Comparison of ENCODE assay signal across 14 mouse cellular contexts in the genomic region with DNA sequence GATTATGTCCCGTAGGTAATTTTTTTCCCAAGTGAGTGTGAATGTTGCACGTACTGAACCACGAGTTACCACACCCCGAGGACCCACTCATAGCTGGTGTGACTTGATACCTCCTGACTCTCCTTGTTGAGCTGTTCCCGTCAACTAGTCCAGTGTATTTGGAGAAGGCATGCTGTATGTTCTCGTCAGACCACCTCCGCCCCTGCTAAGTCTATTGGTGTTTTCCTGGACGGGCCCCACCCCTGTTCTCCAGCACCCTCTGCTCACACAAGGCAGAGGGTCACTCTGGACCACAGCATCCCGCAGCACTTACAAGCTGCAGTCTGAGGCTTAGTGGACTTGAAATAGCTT.
DNase-seq lines count a peak whose midpoint lies in the region; ATAC-seq and TF ChIP-seq lines count a peak whose summit lies in the region.
"Had no signal": no experiment of that assay in that cellular context is flagged by ENCODE, and none has a peak within 500 bp of the region (broad histone marks: within the 10 kb centered on the region; RNA-seq: fewer than 3 reads in every experiment).

No protein-coding gene starts in this region.

- H3K4me2 ChIP-seq in heart, embryonic 13.5 days = peak overlapping the region; percentile 42
- H3K4me2 ChIP-seq in forebrain, postnatal 0 days (ENCODE audit: low read depth) = no peak overlapping the region
- H3K4me2 ChIP-seq: midbrain, embryonic 15.5 days; neural tube, embryonic 15.5 days had no signal

- no peak for ATAC-seq in heart, embryonic 13.5 days (ENCODE audit: extremely low read depth, insufficient number of reproducible peaks, low FRiP score, low TSS enrichment)
- peak; percentile 9; the same call in 1 of the 2 replicates for ATAC-seq in forebrain, postnatal 0 days
- ATAC-seq: midbrain, embryonic 15.5 days had no signal

- no peak for TF ChIP-seq CTCF in forebrain, postnatal 0 days (IDR thresholded peaks at IDR 0.05; ENCODE audit: low read depth)

- peaks cover 32% of the 10 kb centered on the region for H3K4me1 ChIP-seq in heart, embryonic 13.5 days
- peaks cover 13% of the 10 kb centered on the region for H3K4me1 ChIP-seq in forebrain, postnatal 0 days (ENCODE audit: insufficient read depth)
- H3K4me1 ChIP-seq: neural tube, embryonic 15.5 days had no signal

- no peaks in the 10 kb centered on the region; the same call in 1 of the 2 replicates for H3K9me3 ChIP-seq in heart, embryonic 13.5 days
- no peaks in the 10 kb centered on the region for H3K9me3 ChIP-seq in forebrain, postnatal 0 days (ENCODE audit: low read length)
- H3K9me3 ChIP-seq: midbrain, embryonic 15.5 days; neural tube, embryonic 15.5 days had no signal

- no peak overlapping the region for H3K9ac ChIP-seq in heart, embryonic 13.5 days
- no peak overlapping the region for H3K9ac ChIP-seq in forebrain, postnatal 0 days
- H3K9ac ChIP-seq: midbrain, embryonic 15.5 days; neural tube, embryonic 15.5 days had no signal

- H3K36me3 ChIP-seq in heart, embryonic 13.5 days = peaks cover 4% of the 10 kb centered on the region; the same call in 1 of the 2 replicates
- H3K36me3 ChIP-seq in forebrain, postnatal 0 days (ENCODE audit: insufficient read depth) = no peaks in the 10 kb centered on the region
- H3K36me3 ChIP-seq: midbrain, embryonic 15.5 days; neural tube, embryonic 15.5 days had no signal

- no peak for DNase-seq in heart, adult 8-10 months (ENCODE audit: low spot score)
- DNase-seq in forebrain, postnatal 0 days = no peak
- peak; percentile 27 for DNase-seq in heart, postnatal 4 days
- peak; percentile 15 for DNase-seq in lung, postnatal 36 days
- no peak for DNase-seq in frontal cortex, postnatal 14 days (ENCODE audit: low spot score in 2 of 2)
- no peak for DNase-seq in layer of hippocampus, adult 18-20 months (ENCODE audit: low spot score in 2 of 2)
- DNase-seq: adrenal gland, adult 2 months; cerebellum, postnatal 36 days; gastrocnemius, postnatal 36 days; thymus, postnatal 36 days had no signal

- H3K4me3 ChIP-seq in heart, embryonic 13.5 days = no peak overlapping the region
- H3K4me3 ChIP-seq in forebrain, postnatal 0 days (ENCODE audit: low read depth, low read length) = no peak overlapping the region
- H3K4me3 ChIP-seq: layer of hippocampus, adult 2 months; midbrain, embryonic 15.5 days; neural tube, embryonic 15.5 days had no signal

- no peaks in the 10 kb centered on the region for H3K27me3 ChIP-seq in heart, embryonic 13.5 days (replicated peaks)
- H3K27me3 ChIP-seq in forebrain, postnatal 0 days (ENCODE audit: insufficient read depth, low read length) = no peaks in the 10 kb centered on the region
- H3K27me3 ChIP-seq: midbrain, embryonic 15.5 days; neural tube, embryonic 15.5 days had no signal

- H3K27ac ChIP-seq in heart, embryonic 13.5 days (replicated peaks) = peak overlapping the region; percentile 46
- H3K27ac ChIP-seq in forebrain, postnatal 0 days (ENCODE audit: low read depth, low read length) = no peak overlapping the region
- H3K27ac ChIP-seq: midbrain, embryonic 15.5 days; neural tube, embryonic 15.5 days had no signal

- WGBS in heart, embryonic 13.5 days = 34% methylated on average over 9 of the region's 9 CpGs
- WGBS in forebrain, postnatal 0 days = 64% methylated on average over 9 of the region's 9 CpGs

Comparison
In these comparisons a context has a peak if more than half of its experiments do, and no peak if none do; other contexts are left out.
1. DNase-seq: peak in heart, postnatal 4 days (single experiment) and lung, postnatal 36 days (single experiment); none in heart, adult 8-10 months (single experiment), forebrain, postnatal 0 days (single experiment), frontal cortex, postnatal 14 days (0 of 2) and layer of hippocampus, adult 18-20 months (0 of 2).